Mouse (Mus musculus) megakaryocyte, embryonic 14.5 days (primary cell): ENCODE data around the gene Slc43a2.

Experiments
- FLI1 ChIP-seq: IDR thresholded peaks from 2 replicates; pipeline ENCODE4 v1.6.1; 2012; ENCODE audit warnings: low read length, inconsistent platforms, mixed read lengths
- GATA1 ChIP-seq: IDR thresholded peaks from 3 replicates; pipeline ENCODE4 v1.6.1; 2012; ENCODE audit warnings: mixed read lengths, low read length, inconsistent platforms, borderline replicate concordance

GRCm38 (mm10) chr11:75568962-75569361 lies 37.5 kb downstream of the Slc43a2 start:
- TF ChIP-seq GATA1 (no peak), FLI1 (no peak)
